Mouse (Mus musculus) spleen, adult 2 months (tissue): ENCODE measurements at regions not wholly inside any gene's neighbourhood (a gene's known extent, or its start where the extent isn't known, plus 50 kb on each side); places are given as distances from the start of the nearest gene placed in this dataset.

Source experiments
- CTCF ChIP-seq: fragments of 200-500 bp; IDR thresholded peaks from 2 replicates; pipeline ENCODE4 v1.5.1; 2011; ENCODE audit warnings: mild to moderate bottlenecking, inconsistent platforms; ENCODE audit not compliant: insufficient read depth, insufficient read length, insufficient replicate concordance; ENCODE audit errors: extremely low read depth
- POLR2A ChIP-seq: fragments of 200-500 bp; IDR thresholded peaks from 2 replicates; pipeline ENCODE4 v1.6.1; 2011; ENCODE audit warnings: low read depth, low read length, inconsistent platforms

GRCm38 (mm10) chr11:19585228-19585627, 338.9 kb upstream of the Spred2 start:
- TF ChIP-seq CTCF (no peak), POLR2A (no peak)
